Mouse (Mus musculus) neutrophil, adult 5-6 weeks (primary cell): Measurements from ENCODE around the gene Arhgef25. TPM values are rescaled to one million over a fixed set of nuclear protein-coding genes. Genes with fewer than 3 reads are reported as not detected.

ENCODE experiments used
- ATAC-seq: fragments of 151-379, 151-347 bp; 2 replicates; pipeline ENCODE4 v1.8.0; 2017; ENCODE audit warnings: mild to moderate bottlenecking, moderate TSS enrichment; ENCODE audit not compliant: insufficient number of reproducible peaks, poor library complexity, low FRiP score, severe bottlenecking; ENCODE audit errors: extremely low read depth
- total RNA-seq: library from RNA; stranded (forward); fragments of 200-1000 nt; gene quantifications from 2 replicates; pipeline ENCODE4 v1.2.3, GENCODE M21; 2017

The Arhgef25 gene
- not detected in 2 replicates for total RNA-seq

DNA sequence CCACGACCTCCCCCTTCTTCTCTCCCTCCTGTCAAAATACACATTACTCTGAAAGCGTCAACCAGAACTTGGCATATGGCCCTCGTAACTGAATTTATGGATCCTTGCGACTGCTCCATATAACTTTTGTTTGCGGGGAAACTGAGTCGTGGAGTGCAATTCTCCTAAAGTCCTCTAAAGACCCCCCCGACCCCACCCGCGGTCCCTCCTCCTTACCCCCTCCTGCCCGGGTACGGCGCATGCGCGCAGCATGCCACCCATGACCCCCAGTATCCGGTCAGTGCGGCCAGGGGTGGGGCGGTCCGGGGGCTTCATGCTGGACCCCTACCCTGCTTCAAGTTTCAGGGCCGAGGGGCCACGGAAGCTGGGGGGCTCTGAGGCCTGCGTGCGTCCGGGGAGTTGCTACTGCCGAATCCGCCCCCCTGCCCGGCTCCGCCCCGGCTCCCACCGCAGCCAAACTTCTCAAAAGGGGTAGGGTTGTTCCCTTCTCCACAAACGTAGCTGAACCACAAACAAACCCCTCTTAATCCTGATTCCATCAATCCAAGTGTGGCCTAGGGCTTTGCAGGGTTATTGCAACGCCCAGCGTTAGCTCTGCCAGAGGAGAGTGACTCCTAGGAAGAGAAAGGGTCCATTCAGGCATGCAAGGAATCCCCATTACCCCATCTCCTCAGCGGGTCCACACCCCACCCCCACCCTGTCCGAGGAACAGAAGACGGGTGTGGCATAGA is at the start of gene Arhgef25:
Gene Arhgef25 (minus strand): TSS at position 433 of the 731 bp plus-strand sequence.
- ATAC-seq = no peak

DNA sequence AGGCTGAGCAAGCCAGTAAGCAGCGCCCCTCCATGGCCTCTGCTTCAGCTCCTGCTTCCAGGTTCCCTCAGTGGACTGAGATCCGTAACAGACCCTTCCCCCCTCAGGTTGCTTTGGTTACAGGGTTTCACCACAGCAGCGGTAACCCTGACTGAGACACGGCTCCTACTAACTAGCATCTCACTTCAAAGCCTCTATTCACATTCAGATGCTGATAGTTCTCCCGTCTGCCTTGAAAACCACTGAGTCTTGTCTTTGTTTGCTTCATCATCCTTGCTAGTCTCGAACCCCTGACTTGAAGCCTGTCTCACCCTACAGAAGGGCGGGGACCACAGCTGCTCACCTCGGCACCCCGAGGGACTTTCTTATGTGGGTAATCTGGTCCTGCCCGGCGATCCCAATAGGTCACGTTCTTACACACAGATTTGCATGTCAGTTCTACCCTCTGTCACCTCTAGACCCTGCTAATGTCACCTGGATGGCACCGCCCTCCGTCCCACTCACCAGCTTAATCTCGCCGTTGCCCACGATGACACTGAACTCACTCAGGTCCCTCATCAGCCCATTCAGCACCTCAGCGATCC is 48.5 kb upstream of the Arhgef25 start:
- no peak for ATAC-seq

DNA sequence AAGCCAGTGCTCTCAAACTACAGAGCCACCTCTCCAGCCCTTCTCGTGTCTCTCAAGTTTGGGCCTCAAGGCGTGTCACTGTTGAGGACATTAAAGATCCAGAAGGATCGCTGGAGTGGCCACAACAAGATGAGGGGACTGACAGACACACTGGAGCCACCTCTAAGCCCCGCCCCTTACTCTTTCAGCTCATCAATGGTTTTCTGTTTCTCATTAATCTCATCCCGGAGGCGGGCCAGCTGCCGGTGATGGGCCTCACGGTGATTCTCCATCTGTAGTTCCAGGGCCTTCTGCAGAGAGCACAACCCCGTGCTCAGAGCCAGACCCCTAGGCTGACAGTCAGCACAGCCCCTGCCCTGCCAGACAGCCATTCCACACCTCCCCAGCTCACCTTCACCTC is 46.7 kb upstream of the Arhgef25 start:
- ATAC-seq = no peak

DNA sequence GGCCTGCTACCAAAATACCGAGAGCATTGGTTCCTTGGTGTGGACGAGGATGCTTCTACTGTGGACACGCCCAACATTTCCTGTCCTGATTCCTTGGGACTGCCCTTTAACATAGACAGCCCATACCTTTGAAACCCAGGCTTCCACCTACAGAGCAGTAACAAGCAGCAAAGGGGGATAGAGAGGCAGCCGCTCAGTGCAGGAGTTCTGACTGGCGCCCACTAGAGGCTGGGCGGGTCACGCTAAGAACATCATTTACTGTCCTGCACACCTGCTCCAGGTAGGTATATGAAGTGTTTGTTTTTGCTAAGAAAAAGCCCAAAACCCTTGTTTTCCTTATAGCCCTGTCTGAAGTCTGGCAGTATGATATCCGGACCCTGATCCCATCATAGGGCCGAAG is 43.3 kb upstream of the Arhgef25 start:
- ATAC-seq = no peak

DNA sequence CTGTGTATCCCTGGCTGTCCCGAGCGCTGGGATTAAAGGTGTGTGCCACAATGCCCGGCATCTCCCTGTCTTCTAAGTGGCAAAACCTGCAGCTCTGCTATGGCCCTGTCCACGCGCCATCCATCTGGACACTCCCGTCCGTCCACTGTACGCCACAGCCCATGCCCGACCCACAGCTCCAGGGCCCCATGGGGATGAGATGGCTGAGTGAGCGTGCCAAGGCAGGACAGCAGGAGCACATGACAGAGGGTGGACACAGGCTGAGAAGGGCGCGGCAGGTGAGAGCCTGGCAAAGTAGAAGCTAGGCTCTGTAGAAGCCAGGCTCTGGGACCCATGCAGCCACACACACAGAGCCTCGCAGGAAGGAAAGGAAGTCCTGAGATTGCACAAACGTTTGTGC is 41.9 kb upstream of the Arhgef25 start:
- no peak for ATAC-seq

DNA sequence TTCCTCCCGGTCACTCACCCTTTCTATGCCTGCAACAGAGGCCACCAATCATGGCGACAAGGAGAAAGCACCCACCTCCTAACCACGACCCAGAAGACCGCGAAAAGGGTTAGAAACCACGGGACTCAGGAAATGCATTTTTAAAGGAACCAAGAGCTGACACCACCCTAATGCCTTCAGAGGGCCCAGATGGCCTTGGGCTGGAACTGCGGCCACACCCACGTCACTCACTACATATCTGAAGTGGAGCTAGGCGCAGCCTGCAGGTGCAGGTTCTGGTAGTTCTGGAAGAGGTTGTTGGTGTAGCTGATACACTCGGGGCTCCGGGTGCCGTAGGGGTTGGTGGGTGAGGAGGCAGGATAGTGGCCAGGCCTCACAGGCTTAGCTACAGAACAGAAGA is 40.8 kb upstream of the Arhgef25 start:
- ATAC-seq = no peak

DNA sequence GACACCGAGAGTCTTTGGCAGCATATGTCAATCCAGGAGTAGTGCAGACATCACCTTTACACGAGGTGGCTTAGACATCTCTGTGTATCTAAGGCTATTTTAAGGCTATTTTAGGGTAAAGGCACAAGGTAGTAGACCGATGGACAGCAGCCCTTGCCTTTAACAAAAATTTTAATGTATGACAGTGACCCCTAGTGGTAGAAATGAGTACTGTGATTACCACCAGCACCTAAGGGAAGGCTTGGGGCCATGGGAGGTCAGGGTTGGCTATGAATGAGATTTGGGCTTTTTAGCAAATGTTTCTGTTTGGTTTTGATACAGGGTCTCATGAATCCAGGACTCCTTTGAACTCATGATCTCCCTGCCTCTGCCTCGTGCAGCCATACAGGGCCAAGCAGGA is 39.0 kb upstream of the Arhgef25 start:
- ATAC-seq = peak; percentile 69

DNA sequence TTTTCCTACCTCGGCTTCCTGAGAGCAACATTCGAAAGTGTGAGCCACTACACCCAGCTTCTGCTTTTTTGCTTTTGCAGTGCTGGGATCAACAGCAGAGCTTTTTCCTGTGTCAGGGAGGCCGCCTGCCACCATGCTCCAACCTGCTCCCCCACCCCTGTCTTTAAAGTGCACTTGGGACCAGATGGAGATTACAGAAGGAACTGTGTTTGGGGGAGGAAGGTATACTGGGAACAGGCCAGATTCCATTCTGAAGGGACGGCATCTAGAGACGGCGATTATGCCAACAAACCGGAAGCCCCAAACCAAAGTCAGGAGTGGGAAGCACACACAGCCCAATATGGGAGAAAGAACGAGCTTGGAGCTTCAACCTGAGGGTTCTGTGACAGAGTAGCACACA is 37.3 kb upstream of the Arhgef25 start:
- no peak for ATAC-seq

DNA sequence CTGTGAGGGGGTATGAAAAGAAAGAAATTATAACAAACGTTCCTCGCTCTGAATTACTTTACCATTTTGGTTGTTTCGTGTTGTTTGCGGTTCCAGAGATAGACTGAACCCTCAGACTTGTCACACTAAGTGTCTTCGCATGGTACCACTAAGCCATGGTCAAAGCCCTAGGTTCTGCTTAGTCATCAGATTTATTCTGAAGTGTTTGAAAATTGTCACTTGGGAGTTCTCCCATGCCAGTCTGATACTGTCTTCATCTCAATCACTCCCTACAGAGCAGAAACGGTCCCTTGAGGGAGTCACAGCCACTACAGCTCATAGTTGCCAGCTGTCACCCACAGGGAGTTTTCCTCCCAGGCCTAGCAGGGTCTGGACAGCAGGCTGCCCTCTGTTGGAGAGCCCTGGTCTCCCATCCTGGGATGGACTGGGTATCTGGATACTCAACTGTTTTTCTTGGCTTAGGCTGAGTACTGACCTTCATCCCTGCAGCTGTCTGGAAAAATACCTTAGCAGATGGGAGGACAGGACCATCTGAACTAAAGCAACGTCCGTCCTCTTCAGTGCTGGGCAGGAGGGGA is 36.5 kb upstream of the Arhgef25 start:
- ATAC-seq = no peak

DNA sequence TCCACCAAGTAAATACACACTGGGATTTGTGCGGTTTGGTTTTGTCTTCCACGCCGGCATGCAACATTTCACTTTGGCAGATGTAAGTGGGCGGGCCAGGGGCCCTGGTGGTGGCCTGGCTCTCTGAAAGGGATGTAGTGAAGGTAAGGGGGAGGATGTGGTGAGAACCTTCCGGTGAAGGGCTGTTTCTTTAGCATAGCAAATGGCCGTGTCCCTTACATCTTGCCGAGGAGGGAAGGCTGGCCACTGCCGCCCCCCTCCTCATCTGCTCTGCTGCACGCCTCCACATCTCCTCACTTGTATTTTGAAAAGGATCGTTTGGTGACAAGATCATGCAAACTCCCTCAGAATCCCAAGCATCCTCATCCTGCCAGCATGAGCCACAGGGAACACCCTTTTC is 35.8 kb upstream of the Arhgef25 start:
- peak; percentile 66; the same call in 1 of the 2 replicates for ATAC-seq

DNA sequence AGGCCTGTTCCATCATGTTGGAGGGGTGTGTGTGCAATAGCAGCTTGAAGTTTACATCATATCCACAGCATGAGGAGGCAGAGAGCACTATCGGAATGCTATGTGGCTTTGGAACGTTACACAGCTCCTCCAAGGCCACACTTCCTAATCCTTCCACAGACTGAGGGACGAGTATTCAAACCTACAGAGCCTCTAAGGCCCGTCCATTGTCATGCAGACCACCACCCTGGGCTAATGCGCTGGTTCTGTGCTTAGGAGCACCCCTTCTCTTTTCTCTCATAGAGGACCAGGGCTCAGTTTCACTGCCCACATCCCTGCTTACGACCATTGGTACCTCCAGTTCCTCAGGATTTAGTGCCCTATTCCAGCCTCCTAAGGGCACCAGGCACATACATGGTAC is 35.3 kb upstream of the Arhgef25 start:
- ATAC-seq = no peak

DNA sequence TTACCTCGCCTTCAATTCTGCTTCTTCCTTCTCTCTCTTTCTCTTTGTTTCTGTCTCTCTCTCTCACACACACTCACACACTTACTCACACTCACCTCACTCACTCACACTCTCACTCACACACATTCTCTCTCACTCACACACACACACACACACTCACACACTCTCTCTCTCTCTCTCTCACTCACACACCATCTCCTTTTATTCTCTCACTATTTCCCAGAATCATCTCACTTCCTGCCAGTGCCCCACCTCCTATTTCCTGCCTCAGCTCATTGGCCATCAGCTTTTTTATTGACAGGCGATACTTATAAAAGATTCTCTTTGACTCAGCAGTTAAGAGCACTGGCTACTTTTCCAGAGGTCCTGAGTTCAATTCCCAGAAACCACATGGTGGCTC is 28.5 kb upstream of the Arhgef25 start:
- ATAC-seq = no peak

DNA sequence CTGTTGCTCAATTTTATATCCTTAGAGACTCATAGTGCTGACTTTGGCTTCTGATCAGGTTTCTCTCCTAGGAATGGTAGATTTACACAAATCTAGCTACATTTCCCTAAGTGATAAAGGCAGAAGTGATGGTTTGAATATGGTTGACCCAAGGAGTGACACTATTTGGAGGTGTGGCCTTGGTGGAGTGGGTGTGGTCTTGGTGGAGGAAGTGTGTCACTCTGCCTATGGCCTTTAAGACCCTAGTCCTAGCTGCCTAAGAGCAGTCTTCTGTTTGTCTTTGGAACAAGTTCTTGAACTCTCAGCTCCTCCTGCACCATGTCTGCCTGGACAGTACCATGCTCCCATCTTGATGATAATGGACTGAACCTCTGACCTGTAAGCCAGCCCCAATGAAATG is 27.3 kb upstream of the Arhgef25 start:
- no peak for ATAC-seq

DNA sequence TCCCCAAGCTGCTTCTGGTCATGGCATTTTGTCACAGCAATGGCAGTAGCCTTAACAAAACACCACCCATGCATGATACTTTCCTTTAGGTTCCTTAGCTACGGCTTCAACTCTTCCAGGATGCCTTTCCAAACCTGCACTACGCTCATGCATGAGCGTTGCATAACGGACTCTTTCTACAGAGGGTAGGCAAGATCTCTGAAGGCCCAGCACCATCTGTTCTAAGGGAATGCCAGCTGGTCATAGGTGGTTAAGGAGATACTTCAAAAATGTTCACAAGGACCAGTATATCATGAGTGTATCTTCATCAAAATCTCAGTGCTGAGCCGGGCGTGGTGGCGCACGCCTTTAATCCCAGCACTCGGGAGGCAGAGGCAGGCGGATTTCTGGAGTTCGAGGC is 26.6 kb upstream of the Arhgef25 start:
- no peak for ATAC-seq

DNA sequence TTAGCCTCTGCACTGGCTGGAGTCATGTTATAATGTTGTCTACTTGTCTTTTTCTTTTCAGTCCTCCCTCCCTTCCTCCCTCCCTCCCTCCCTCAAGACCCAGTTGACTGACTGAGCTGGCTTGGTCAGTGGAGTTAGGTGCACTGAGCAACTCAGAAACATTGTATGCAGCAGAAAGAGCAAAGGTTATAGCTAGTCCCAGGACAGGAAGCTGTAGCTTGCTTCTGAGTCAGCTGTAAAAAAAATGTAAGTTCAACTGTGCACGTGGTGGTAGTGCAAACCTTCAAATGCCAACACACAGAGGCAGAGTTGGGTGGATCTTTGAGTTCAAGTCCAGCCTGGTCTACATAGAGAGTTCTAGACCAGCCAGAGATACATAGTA is 24.5 kb upstream of the Arhgef25 start:
- no peak for ATAC-seq

DNA sequence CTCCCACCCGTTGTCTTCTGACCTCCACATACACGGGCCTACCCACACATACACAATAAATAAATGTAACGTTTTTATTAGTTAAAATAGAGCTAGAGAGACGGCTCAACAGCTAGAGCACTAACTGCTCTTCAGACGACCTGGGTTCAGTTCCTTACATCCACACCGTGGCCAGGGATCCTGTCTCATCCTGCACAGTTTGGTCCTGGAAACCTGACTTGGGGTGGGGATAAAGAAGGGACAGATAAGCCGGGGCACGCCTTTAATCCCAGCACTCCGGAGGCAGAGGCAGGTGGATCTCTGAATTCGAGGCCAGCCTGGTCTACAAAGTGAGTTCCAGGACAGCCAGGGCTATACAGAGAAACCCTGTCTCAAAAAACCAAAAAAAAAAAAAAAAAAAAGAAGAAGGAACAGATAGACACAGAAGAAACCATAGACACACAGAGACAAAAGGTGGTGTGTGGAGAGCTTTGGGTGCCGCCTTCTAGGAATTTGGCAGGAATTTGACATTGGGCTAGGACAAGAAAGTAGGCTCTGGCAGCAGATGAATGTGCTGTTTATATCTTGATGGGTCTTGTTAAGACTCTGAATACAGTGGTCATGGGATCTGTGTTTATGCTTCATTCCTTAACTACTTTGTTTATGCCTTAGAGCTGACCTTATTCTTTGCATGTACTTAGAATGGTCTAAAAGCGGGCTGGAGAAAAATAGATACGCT is 24.0 kb upstream of the Arhgef25 start:
- no peak for ATAC-seq

DNA sequence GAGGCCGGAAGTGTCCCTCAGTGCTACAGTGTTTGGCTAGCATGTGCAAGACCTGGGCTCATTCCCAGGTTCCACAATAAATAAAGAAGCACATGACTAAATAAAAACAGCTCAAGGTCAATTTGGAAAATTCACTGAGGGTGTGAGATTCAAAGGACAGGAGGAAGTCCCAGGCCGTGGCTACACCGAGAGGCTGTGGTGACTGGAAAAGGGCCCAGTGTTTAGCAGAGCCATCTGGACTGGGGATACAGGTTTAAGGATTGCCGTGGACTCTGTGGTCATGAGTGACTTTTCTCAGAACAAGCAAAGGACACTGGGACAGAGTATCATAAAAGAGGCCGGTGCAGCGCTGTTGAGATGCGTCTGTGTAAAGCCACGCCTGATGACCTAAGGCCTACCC is 23.4 kb upstream of the Arhgef25 start:
- ATAC-seq = no peak

DNA sequence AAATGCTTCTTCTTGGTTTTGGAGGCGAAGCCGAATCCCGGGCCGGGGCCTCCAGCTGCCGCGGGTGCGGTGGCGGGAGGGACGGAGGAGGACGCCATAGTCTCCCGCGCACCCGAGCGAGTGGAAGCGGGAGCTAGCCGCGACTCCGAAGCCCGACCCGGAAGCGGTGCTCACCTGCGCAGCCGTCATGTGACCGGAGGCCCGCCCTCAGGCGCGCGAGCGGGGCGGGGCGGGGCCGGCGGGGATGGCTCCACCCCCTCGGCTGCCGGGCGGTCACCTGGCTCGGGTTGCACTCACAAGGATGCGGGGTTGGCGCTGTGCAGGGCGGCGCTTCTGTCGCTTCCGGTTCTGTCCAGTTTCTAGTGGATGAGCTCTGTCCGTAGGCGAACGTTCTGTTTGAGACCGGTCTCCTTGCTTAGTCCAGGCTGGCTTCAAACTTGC is 21.6 kb upstream of the Arhgef25 start, which contains the start of gene Pip4k2c:
Gene Pip4k2c (minus strand): TSS at position 172 of the 441 bp plus-strand sequence.
- peak; percentile 81 for ATAC-seq

DNA sequence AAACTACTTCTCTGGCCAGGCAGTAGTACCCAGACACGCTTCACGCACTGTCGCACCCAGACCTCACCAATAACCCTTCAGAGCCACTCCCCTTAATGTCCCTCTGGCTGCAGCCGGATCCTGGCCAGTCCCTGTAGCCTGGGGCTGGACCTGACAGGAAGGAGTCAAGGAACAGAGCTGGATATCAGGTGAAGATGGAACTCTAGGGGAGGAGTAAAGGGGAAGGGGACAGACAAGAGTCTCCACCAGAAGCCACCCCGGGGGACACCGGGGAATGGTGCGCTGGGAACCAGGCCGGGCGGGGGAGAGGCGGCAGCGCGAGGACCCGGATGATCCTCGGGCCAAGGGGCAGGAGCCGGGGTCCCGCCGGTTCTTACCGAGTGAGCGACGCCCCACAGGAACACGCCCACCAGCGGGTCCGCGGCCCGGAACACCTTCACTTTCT is 21.1 kb upstream of the Arhgef25 start:
- no peak for ATAC-seq
